Mouse (Mus musculus): ENCODE data around the gene Dynlt3. TPM values are rescaled to one million over a fixed set of nuclear protein-coding genes. Genes with fewer than 3 reads are reported as not detected.

Gene Dynlt3
- polyA plus RNA-seq (2015; fragmentation: Nextera tagmentation; extraction: Ambion mirVana), result 136 and 146 TPM in 2 replicates

DNA sequence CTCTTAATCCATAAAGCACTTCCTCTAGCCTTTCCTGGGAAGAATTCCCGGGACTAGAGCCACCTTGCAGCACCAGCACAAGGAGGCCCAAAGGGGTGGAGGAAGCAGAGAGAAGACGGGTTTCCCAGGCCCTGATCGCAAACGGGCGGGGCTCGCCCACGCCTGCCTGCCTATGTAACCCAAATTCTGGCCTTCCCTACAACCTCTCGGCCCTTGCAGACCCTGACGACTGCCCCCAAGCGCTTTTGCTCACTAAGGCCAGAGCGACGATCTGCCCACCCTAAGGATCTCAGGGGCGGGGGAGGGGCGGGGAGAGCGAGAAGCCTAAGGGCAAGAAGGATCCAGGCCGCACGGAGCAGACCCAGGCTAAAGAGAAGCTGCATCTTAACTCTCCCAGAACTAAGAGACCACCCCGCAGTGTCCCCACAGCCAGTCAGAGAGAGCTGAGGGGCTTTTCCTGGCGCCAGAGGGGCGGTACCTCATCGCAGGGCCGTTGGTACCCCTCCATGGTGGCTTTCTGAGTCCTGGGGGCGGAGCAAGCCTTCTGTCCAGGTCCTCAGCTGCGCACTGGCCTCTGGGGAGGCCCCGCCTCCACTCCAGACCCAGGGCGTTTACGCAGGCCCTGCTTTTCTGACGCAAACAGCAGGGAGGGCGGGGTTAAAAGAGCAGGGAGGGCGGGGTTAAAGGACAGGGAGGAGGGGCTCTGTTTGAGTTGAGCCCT is at the start of gene Dynlt3:
Dynlt3 (minus strand) TSS at position 613 of the 721 bp plus-strand sequence.

Other genes with a start within 250 kb of the Dynlt3 start
- gene Cybb, start 175.2 kb downstream of the Dynlt3 start, polyA plus RNA-seq (2015; fragmentation: Nextera tagmentation; extraction: Ambion mirVana), result 3.1 and 3.5 TPM in 2 replicates
- gene H2al1o, start 90.6 kb downstream of the Dynlt3 start, polyA plus RNA-seq (2015; fragmentation: Nextera tagmentation; extraction: Ambion mirVana), result not detected in 2 replicates
- gene Hypm, start 183.9 kb upstream of the Dynlt3 start, polyA plus RNA-seq (2015; fragmentation: Nextera tagmentation; extraction: Ambion mirVana), result not detected in 2 replicates
- gene H2al3, start 186.7 kb upstream of the Dynlt3 start, polyA plus RNA-seq (2015; fragmentation: Nextera tagmentation; extraction: Ambion mirVana), result not detected in 2 replicates
- gene Sytl5, start 222.6 kb upstream of the Dynlt3 start, polyA plus RNA-seq (2015; fragmentation: Nextera tagmentation; extraction: Ambion mirVana), result 0.30 and 0.76 TPM in 2 replicates